ENCODE assay signal across 9 mouse cellular contexts in the genomic region with DNA sequence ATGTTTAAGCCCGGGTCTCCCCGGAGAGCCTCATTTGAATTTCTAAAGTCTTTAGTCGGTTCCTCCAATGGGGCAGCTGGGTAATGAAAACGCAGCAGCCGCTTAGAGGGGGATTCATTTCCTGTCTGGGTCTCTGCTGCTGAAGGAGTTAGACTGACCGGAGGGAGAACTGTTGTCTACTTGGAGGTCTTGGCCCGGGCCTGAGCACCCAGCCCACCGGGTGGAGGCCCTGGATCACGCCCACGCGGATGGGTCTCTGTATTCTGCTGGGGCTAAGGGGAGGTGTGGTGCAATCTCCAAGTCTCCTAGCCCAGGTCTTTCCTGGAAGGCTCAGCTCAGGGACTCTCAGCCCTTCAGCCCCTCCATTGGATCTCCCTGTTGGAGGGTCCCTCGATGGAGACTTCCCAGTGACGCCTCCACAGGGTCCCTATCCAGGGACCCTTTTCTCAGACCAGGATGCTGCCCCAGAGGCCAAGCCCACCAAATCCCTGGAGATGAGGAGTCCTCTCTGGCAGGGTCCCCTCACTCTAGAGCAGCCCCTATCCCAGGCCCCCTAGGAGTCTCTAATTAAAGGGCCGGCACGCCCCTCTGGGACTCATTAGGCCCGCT. TPM values are rescaled to one million over a fixed set of nuclear protein-coding genes. Genes with fewer than 3 reads are reported as not detected.
DNase-seq lines count a peak whose midpoint lies in the region; ATAC-seq lines count a peak whose summit lies in the region.
"Had no signal": no experiment of that assay in that cellular context is flagged by ENCODE, and none has a peak within 500 bp of the region (broad histone marks: within the 10 kb centered on the region; RNA-seq: fewer than 3 reads in every experiment).

No protein-coding gene starts in this region.

- H3K27ac ChIP-seq in kidney, embryonic 16.5 days (ENCODE audit: low read length), result no peak overlapping the region
- no peak overlapping the region for H3K27ac ChIP-seq in embryonic facial prominence, embryonic 15.5 days (replicated peaks)
- H3K27ac ChIP-seq in intestine, embryonic 16.5 days (ENCODE audit: low read length), result no peak overlapping the region
- peak overlapping the region; percentile 74 for H3K27ac ChIP-seq in neural tube, embryonic 12.5 days

- H3K4me2 ChIP-seq in kidney, embryonic 16.5 days (replicated peaks; ENCODE audit: low read depth, low read length), result peak overlapping the region; percentile 45
- peak overlapping the region; percentile 29 for H3K4me2 ChIP-seq in embryonic facial prominence, embryonic 15.5 days (replicated peaks)
- peak overlapping the region; percentile 10; the same call in 1 of the 2 replicates for H3K4me2 ChIP-seq in intestine, embryonic 16.5 days (ENCODE audit: low read depth, low read length)
- H3K4me2 ChIP-seq in neural tube, embryonic 12.5 days (replicated peaks), result peak overlapping the region; percentile 57

- 7% methylated on average over 16 of the region's 16 CpGs for WGBS in kidney, embryonic 16.5 days
- 11% methylated on average over 16 of the region's 16 CpGs for WGBS in embryonic facial prominence, embryonic 15.5 days
- 13% methylated on average over 16 of the region's 16 CpGs for WGBS in intestine, embryonic 16.5 days
- 2% methylated on average over 16 of the region's 16 CpGs for WGBS in neural tube, embryonic 12.5 days

- ATAC-seq in kidney, embryonic 16.5 days (ENCODE audit: low FRiP score, low TSS enrichment), result peak; percentile 12; the same call in 1 of the 2 replicates
- ATAC-seq in embryonic facial prominence, embryonic 15.5 days (ENCODE audit: insufficient number of reproducible peaks, low FRiP score, low TSS enrichment, low read depth), result no peak; the same call in 1 of the 2 replicates
- ATAC-seq in intestine, embryonic 16.5 days, result no peak
- ATAC-seq in neural tube, embryonic 12.5 days (ENCODE audit: low FRiP score, low read depth), result peak; percentile 76
- no peak for ATAC-seq in erythroid progenitor cell, adult 5-6 weeks (replicated peaks; ENCODE audit: low FRiP score, poor library complexity, severe bottlenecking)

- no peaks in the 10 kb centered on the region for H3K36me3 ChIP-seq in kidney, embryonic 16.5 days (ENCODE audit: insufficient read depth, low read length)
- H3K36me3 ChIP-seq in embryonic facial prominence, embryonic 15.5 days, result no peaks in the 10 kb centered on the region
- no peaks in the 10 kb centered on the region for H3K36me3 ChIP-seq in intestine, embryonic 16.5 days (ENCODE audit: control insufficient read depth, insufficient read depth, low read length)
- no peaks in the 10 kb centered on the region for H3K36me3 ChIP-seq in neural tube, embryonic 12.5 days
- H3K36me3 ChIP-seq: G1E had no signal

- DNase-seq in kidney, postnatal 25 days, result no peak
- no peak for DNase-seq in layer of hippocampus, postnatal 10 days (ENCODE audit: low spot score in 2 of 2)
- no peak for DNase-seq in cerebellum, adult 18-20 months

- peaks cover 28% of the 10 kb centered on the region for H3K4me1 ChIP-seq in kidney, embryonic 16.5 days (ENCODE audit: insufficient read depth, low read length)
- H3K4me1 ChIP-seq in embryonic facial prominence, embryonic 15.5 days, result peaks cover 20% of the 10 kb centered on the region
- peaks cover 10% of the 10 kb centered on the region; the same call in 1 of the 2 replicates for H3K4me1 ChIP-seq in intestine, embryonic 16.5 days (ENCODE audit: control insufficient read depth, insufficient read depth, low read length)
- H3K4me1 ChIP-seq in neural tube, embryonic 12.5 days, result peaks cover 21% of the 10 kb centered on the region

- H3K9ac ChIP-seq in kidney, embryonic 16.5 days (replicated peaks; ENCODE audit: low read length), result peak overlapping the region; percentile 54
- H3K9ac ChIP-seq in embryonic facial prominence, embryonic 15.5 days, result no peak overlapping the region
- H3K9ac ChIP-seq in intestine, embryonic 16.5 days (ENCODE audit: low read depth, low read length), result peak overlapping the region; percentile 41; the same call in 1 of the 2 replicates
- H3K9ac ChIP-seq in neural tube, embryonic 12.5 days, result 0 out of 2 replicates have a peak overlapping the region, but pooled peaks have one; percentile 40

- H3K4me3 ChIP-seq in kidney, embryonic 16.5 days (ENCODE audit: low read length), result peak overlapping the region; percentile 3; the same call in 1 of the 2 replicates
- peak overlapping the region; percentile 3; the same call in 1 of the 2 replicates for H3K4me3 ChIP-seq in embryonic facial prominence, embryonic 15.5 days (replicated peaks)
- no peak overlapping the region for H3K4me3 ChIP-seq in intestine, embryonic 16.5 days (ENCODE audit: low read length)
- H3K4me3 ChIP-seq in neural tube, embryonic 12.5 days, result peak overlapping the region; percentile 16; the same call in 1 of the 2 replicates

- H3K9me3 ChIP-seq in kidney, embryonic 16.5 days (ENCODE audit: low read length), result no peaks in the 10 kb centered on the region
- H3K9me3 ChIP-seq in embryonic facial prominence, embryonic 15.5 days (replicated peaks), result no peaks in the 10 kb centered on the region
- no peaks in the 10 kb centered on the region for H3K9me3 ChIP-seq in intestine, embryonic 16.5 days (ENCODE audit: control insufficient read depth, low read length)
- H3K9me3 ChIP-seq in neural tube, embryonic 12.5 days, result no peaks in the 10 kb centered on the region
- H3K9me3 ChIP-seq: G1E had no signal

- H3K27me3 ChIP-seq in kidney, embryonic 16.5 days (ENCODE audit: insufficient read depth, low read length), result peaks cover 15% of the 10 kb centered on the region
- H3K27me3 ChIP-seq in embryonic facial prominence, embryonic 15.5 days, result 0 out of 2 replicates have a peak, but pooled peaks cover 5% of the 10 kb centered on the region
- H3K27me3 ChIP-seq in intestine, embryonic 16.5 days (replicated peaks; ENCODE audit: control insufficient read depth, insufficient read depth, low read length), result peaks cover 3% of the 10 kb centered on the region
- peaks cover 13% of the 10 kb centered on the region; the same call in 1 of the 2 replicates for H3K27me3 ChIP-seq in neural tube, embryonic 12.5 days (replicated peaks)

RNA-seq across cellular contexts. Expression of a gene that starts 16.9 kb away (rescaled TPM):
- polyA plus RNA-seq in kidney, embryonic 16.5 days (2015; fragmentation: Nextera tagmentation; extraction: Ambion mirVana), result 2.5 and 3.0 TPM in 2 replicates
- 2.7 and 4.1 TPM in 2 replicates for polyA plus RNA-seq in embryonic facial prominence, embryonic 15.5 days (2015; fragmentation: Nextera tagmentation; extraction: Ambion mirVana)
- polyA plus RNA-seq in intestine, embryonic 16.5 days (2015; fragmentation: Nextera tagmentation; extraction: Ambion mirVana), result 0.53 and 2.3 TPM in 2 replicates
- 2.9 and 3.8 TPM in 2 replicates for polyA plus RNA-seq in neural tube, embryonic 12.5 days (2016; fragmentation: Nextera tagmentation; extraction: Ambion mirVana)
- 10 to 100 TPM; 32.3 to 37.5 TPM for total RNA-seq in layer of hippocampus, postnatal 10 days (2021)
- not detected in 2 replicates for total RNA-seq in erythroid progenitor cell, adult 5-6 weeks (2015; ENCODE audit: low replicate concordance)
- total RNA-seq in erythroid progenitor cell, adult 5-6 weeks (2017; ENCODE audit: low replicate concordance), result not detected in 2 replicates
- total RNA-seq: G1E had no signal
- polyA plus RNA-seq: G1E had no signal

RNA-seq across cellular contexts. Expression of a gene that starts 38.4 kb away (rescaled TPM):
- polyA plus RNA-seq in kidney, embryonic 16.5 days (2015; fragmentation: Nextera tagmentation; extraction: Ambion mirVana), result 11.5 and 12.6 TPM in 2 replicates
- polyA plus RNA-seq in embryonic facial prominence, embryonic 15.5 days (2015; fragmentation: Nextera tagmentation; extraction: Ambion mirVana), result 8.0 and 8.8 TPM in 2 replicates
- polyA plus RNA-seq in intestine, embryonic 16.5 days (2015; fragmentation: Nextera tagmentation; extraction: Ambion mirVana), result 6.8 and 7.4 TPM in 2 replicates
- 5.9 and 8.3 TPM in 2 replicates for polyA plus RNA-seq in neural tube, embryonic 12.5 days (2016; fragmentation: Nextera tagmentation; extraction: Ambion mirVana)
- total RNA-seq in layer of hippocampus, postnatal 10 days (2021), result 1 to 10 TPM; 2.6 TPM
- 174 and 202 TPM in 2 replicates for total RNA-seq in erythroid progenitor cell, adult 5-6 weeks (2015; ENCODE audit: low replicate concordance)
- total RNA-seq in erythroid progenitor cell, adult 5-6 weeks (2017; ENCODE audit: low replicate concordance), result 136 and 165 TPM in 2 replicates

Comparison
In these comparisons a context has a peak if more than half of its experiments do, and no peak if none do; other contexts are left out.
1. ATAC-seq: peak in kidney, embryonic 16.5 days (single experiment) and neural tube, embryonic 12.5 days (single experiment); none in embryonic facial prominence, embryonic 15.5 days (single experiment), intestine, embryonic 16.5 days (single experiment) and erythroid progenitor cell, adult 5-6 weeks (single experiment).
2. Peak in every context shown above with its lines, with median percentiles within 50 percentile points of each other: H3K4me2 ChIP-seq.